Mouse (Mus musculus) testis, adult 2 months (tissue): Measurements from ENCODE around the gene Znhit6. TPM values are rescaled to one million over a fixed set of nuclear protein-coding genes. Genes with fewer than 3 reads are reported as not detected.

Experiments used
- H3K27ac ChIP-seq: fragments of 200-500 bp; 2 replicates; pipeline ENCODE4 v1.5.1; 2012; ENCODE audit warnings: low read depth, low read length; ENCODE audit not compliant: control insufficient read depth, insufficient read depth
- H3K27me3 ChIP-seq: fragments of 200-500 bp; 2 replicates; pipeline ENCODE4 v1.6.1; 2012; ENCODE audit warnings: mild to moderate bottlenecking, low read length, moderate library complexity; ENCODE audit not compliant: control insufficient read depth, insufficient read depth
- H3K36me3 ChIP-seq: fragments of 200-500 bp; 2 replicates; pipeline ENCODE4 v1.6.1; 2012; ENCODE audit warnings: mild to moderate bottlenecking, low read length; ENCODE audit not compliant: control insufficient read depth, insufficient read depth
- H3K4me1 ChIP-seq: fragments of 200-500 bp; 2 replicates; pipeline ENCODE4 v1.6.1; 2012; ENCODE audit warnings: low read length; ENCODE audit not compliant: control insufficient read depth, insufficient read depth
- H3K4me3 ChIP-seq: fragments of 200-500 bp; 2 replicates; pipeline ENCODE4 v1.5.1; 2012; ENCODE audit warnings: low read depth, mild to moderate bottlenecking, low read length, moderate library complexity, mixed read lengths; ENCODE audit not compliant: control insufficient read depth
- CTCF ChIP-seq: fragments of 200-500 bp; IDR thresholded peaks from 2 replicates; pipeline ENCODE4 v1.5.1; 2012; ENCODE audit warnings: low read depth, mild to moderate bottlenecking, inconsistent platforms, low read length, moderate library complexity; ENCODE audit not compliant: control insufficient read depth, insufficient read depth, insufficient replicate concordance
- POLR2A ChIP-seq: fragments of 200-500 bp; IDR thresholded peaks from 2 replicates; pipeline ENCODE4 v1.6.1; 2012; ENCODE audit warnings: low read depth, mild to moderate bottlenecking, inconsistent platforms, low read length, moderate library complexity; ENCODE audit not compliant: control insufficient read depth
- polyA plus RNA-seq: library from polyadenylated mRNA; depleted of rRNA; stranded (reverse); fragments of >200 nt; gene quantifications from 2 replicates; pipeline ENCODE4 v1.2.3, GENCODE M21; 2012

The Znhit6 gene
- polyA plus RNA-seq, 1 experiment = 10.2 TPM

DNA sequence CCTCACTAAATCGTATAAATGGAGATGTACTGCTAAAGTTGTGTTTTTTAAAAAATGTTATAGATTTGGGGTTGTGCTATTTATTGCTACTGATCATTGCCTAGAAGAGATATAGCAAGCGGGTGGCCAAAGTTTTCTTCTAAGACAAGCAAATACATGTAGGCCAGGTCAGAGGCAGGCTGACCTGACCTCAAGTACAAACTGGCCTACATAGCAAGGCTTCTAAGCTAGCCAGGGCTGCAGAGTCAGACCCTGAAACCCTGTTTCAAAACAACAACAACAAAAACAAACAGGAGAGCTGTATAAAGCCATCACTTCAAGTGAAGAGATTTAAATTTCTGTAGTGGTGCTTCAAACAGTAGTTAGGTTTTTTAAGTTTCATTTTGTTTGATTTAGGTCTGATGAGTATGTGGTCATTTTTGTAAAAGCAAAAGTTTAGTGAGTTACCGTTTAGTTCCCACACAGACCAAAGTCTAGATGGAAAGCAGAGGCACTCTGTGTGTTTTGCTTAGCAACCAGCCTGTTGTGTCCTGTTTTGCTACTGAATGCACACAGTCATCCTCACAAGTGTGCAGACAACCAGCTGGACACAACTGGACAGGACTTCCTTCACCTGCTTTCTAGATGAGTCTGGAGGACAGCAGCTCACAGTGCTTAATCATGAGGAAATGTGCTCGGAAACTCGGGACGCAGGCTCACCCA, 16.0 kb downstream of the Znhit6 start:
- Histone ChIP-seq H3K4me1 (no peaks in the 10 kb centered on the region), H3K4me3 (no peak overlapping the region), H3K36me3 (peaks cover 1% of the 10 kb centered on the region; the same call in 1 of the 2 replicates), H3K27ac (no peak overlapping the region), H3K27me3 (no peaks in the 10 kb centered on the region)
- no peak for TF ChIP-seq CTCF
- no peak for TF ChIP-seq POLR2A

DNA sequence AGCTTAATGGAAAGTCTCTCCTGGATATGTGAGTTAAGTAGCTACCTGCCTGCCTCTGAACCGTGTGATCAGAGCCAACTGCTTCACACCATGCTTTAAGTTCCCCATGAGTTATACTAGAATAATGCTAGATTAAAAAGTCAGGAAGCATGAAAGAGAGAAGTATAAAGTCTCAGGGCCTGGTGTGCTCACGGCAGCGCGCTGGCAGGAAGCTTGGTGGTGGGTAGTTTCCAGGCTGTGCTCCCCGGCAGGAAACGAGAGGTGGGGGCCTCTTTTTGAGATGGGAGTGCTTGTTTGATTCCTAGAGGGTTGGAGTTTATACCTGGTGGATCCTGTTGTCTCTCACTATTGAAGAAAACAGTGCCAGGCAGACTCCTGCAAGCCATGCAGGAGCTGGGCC, 19.3 kb downstream of the Znhit6 start:
- H3K27ac ChIP-seq = no peak overlapping the region
- no peaks in the 10 kb centered on the region for H3K4me1 ChIP-seq
- peaks cover 1% of the 10 kb centered on the region; the same call in 1 of the 2 replicates for H3K36me3 ChIP-seq
- H3K27me3 ChIP-seq = no peaks in the 10 kb centered on the region
- TF ChIP-seq POLR2A = no peak
- TF ChIP-seq CTCF = no peak
- H3K4me3 ChIP-seq = no peak overlapping the region

DNA sequence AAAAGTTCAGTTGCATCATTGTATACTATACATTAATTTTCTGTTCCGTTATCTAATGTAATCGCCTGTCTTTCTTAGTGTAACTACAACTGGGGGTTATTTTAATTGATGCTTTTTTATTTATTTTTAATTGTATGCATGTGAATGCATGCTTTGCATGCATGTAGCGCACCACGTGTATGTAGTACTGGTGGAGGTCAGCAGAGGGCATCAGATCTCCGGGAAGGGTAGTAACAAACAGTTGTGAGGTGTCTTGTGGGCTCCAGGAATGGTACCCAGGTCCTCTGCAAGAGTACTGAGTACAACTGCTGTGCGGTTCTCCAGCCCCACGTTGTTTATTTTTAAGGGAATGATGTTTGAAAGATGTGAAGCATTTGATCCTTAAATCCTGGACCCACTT, 23.1 kb downstream of the Znhit6 start:
- peaks cover 2% of the 10 kb centered on the region; the same call in 1 of the 2 replicates for H3K36me3 ChIP-seq
- no peak for TF ChIP-seq POLR2A
- no peak for TF ChIP-seq CTCF
- no peak overlapping the region for H3K4me3 ChIP-seq
- no peaks in the 10 kb centered on the region for H3K27me3 ChIP-seq
- no peak overlapping the region for H3K27ac ChIP-seq
- peaks cover 2% of the 10 kb centered on the region; the same call in 1 of the 2 replicates for H3K4me1 ChIP-seq

DNA sequence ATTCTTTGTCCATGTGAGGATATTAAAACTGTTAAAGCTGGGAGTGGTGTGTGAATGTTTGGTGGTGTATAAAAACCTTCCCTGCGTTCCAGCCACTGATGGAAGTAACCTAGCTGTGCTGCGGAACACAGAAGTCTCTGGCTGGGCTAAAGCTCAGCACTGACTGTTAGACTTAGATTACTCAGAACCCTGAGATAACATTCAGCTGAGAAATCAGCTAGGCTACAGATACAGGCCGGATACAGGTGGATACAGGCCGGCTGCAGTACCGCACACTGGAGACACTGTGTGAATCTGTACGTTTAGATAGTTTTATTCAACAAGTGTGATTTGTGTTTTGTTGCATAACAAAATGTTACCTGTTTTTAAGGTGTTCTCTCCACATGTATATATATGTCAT, 24.8 kb downstream of the Znhit6 start:
- TF ChIP-seq CTCF (no peak), POLR2A (no peak)
- H3K27ac ChIP-seq = no peak overlapping the region
- H3K27me3 ChIP-seq = no peaks in the 10 kb centered on the region
- peaks cover 2% of the 10 kb centered on the region; the same call in 1 of the 2 replicates for H3K4me1 ChIP-seq
- no peak overlapping the region for H3K4me3 ChIP-seq
- H3K36me3 ChIP-seq = peaks cover 2% of the 10 kb centered on the region; the same call in 1 of the 2 replicates

DNA sequence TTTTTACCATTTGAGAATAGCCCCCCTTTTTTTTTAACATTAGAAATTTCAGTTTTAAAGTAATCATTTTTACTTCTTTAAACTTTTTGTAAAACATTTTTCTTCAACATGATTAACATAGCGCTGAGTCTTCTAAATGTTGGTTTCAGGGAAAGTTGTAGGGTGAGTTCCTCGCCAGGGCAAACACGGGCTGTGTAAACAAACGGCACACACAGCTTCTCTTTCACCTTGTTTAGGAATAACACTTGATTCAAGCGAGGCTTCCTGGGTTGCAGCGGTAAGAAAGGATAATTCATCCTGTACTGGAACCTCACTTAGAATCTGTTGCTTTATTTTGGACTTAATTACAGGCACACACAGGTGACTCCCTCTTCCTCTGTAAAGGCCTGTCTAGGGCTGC, 25.3 kb downstream of the Znhit6 start:
- Histone ChIP-seq H3K4me1 (peaks cover 2% of the 10 kb centered on the region; the same call in 1 of the 2 replicates), H3K27ac (no peak overlapping the region)
- TF ChIP-seq POLR2A = no peak
- no peak for TF ChIP-seq CTCF

DNA sequence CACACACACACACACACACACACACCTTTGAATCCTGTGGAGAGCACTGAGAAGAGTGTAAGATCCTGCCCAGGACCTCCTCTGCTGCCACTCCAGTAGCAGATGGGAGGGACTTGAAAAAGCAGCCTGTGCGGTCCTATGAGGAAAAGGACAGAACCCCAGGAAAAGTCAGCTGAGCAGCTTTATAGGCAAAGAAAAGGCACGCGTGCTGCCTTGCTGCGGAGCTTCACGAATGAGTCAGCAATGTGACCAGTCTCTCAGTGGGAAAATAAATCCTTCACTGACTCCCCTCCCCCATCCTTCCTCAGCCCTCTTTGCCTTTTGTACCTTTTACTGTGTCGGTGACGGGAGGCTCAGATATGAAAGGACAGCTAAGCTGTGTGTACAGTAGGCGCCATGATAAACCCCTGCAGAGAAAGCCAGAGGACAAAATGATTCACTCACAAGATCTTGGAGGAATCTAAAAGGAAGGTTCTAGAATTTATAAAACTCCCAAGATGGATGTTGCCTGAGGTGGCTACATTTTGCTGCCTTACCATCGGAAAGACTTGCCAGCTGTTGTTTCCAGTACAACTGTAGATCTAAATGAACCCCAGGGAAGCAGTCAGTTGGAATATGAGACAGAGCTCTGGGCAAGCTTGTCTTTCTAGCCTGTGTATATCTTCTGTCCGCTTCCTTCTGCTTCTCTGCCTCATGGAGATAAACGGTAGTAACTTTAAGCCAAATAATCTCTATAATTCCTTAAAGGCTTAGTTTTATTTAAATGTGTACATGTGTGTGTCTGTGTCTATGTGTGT, 26.6 kb downstream of the Znhit6 start:
- H3K27ac ChIP-seq = no peak overlapping the region
- peaks cover 2% of the 10 kb centered on the region; the same call in 1 of the 2 replicates for H3K36me3 ChIP-seq
- peaks cover 4% of the 10 kb centered on the region; the same call in 1 of the 2 replicates for H3K4me1 ChIP-seq
- TF ChIP-seq POLR2A = no peak
- TF ChIP-seq CTCF = no peak
- no peak overlapping the region for H3K4me3 ChIP-seq
- no peaks in the 10 kb centered on the region for H3K27me3 ChIP-seq

More for the DNA sequence above, 25.3 kb downstream of the Znhit6 start:
- no peak overlapping the region for H3K4me3 ChIP-seq
- no peaks in the 10 kb centered on the region for H3K27me3 ChIP-seq
- H3K36me3 ChIP-seq = peaks cover 2% of the 10 kb centered on the region; the same call in 1 of the 2 replicates
